Mouse (Mus musculus): ENCODE measurements around the gene Cxcr6.

Cxcr6 gene

DNA sequence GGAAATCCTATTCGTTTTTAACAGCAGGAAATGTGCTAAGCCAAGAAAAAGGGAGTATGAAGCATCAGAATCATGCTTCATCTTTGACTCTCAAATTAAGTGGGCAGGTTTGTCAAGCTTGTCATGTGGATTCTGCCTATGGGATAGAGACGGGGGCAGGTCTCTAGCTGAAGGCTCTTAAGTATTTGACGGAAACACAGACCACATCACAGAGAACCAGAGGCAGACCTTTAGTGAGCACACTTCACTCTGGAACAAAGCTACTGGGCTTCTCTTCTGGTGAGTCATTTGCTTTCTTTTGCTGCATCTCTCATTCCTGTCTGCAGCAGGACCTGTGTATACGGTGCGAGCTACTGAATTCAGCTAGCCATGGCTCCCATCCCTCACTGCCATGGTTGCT is at the start of gene Cxcr6:
TSS of gene Cxcr6 (plus strand) at position 209 of the 400 bp plus-strand sequence.
- DNase-seq: no peak

DNA sequence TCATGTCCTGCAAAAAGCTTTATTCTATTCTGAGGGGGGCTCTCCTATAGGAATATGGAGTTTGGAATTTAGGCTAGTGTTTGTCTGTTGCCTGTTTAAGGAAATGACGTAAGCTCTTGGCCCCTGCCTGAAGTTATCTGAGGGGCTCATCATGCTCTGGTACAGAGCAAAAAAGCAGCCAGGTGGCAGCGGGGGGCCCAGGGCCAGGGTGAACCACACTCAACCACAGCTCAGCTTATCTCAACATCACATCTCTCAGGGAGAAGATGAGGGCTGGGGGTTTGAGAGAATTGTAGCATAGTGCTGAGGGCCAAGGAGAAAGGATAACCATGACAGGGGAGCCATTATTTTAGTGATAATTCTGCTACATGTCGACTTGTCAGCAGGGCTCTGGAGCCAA is 49.5 kb upstream of the Cxcr6 start:
- no peak for DNase-seq

DNA sequence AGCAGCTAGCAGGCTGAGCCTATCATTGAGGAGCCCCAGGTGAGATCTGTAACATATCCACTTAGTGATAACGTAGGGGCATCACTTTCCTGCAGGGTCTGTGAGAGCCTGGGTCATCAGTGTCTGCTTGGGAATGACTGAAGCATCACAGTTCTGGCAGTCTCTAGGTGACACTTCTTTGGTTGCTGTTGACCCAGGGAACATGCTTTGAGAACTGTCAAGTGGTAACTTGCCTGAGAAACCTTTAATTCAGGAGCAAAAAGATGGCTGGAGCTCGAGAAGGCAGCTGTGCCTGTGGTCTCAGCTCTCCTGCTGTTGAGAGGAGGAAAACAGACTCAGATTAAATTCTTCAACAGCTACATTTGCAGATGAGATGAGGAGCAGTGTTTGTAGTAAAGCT is 48.9 kb upstream of the Cxcr6 start:
- no peak for DNase-seq

DNA sequence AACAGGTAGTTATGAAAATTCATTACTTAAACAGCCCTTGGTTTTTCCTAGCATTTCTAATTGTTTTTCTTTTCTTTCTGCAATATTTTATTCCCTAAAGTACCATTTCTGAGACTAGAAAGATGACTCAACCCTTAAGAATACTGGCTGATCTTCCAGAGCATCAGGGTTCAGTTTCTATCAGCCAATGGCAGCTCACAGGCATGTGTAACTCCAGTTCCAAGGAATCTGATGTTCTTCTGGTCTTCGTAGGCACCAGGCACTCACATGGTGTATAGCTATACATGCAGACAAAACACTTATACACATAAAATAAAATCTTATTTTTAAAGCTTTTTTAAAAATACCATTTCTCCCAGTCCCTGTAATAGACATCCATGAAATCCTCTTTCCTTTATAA is 48.1 kb upstream of the Cxcr6 start:
- no peak for DNase-seq

DNA sequence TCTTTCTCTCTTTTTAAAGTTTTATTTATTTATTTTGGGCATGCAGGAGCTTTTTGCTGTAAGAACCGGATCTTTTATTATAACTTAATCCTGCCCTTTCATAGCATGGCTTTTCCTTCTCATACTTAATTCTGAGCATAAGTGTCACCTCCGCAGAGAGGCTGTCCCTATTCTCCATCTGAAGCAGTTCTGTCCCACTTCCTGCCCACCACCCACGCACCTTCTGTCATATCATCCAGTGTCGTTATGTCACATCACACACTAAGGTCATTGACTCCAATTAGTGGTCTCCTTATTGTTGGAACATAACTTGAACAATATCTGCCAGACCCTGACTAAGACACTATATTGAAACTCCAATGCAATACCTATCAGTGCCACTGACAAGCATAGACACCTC is 47.6 kb upstream of the Cxcr6 start:
- no peak for DNase-seq

DNA sequence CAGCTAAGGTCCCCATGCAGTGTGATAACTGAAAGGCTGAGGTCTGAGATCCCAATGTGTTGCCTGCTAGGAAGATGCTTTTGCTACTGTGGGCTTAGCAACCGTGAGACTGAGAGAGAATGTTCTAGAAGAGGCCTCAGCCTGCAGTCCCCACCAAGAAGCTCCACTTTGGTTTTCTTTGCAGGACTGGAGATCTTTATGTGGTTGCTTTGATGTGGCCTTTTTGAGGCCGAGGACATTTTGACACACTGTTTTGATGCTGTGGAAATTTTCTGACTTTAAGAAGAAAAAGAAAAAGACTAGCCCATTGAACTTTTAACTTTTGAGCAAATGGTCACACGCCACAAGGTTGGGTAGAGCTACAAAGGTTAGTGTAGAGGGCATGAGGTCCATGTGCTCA is 45.5 kb upstream of the Cxcr6 start:
- DNase-seq: no peak

DNA sequence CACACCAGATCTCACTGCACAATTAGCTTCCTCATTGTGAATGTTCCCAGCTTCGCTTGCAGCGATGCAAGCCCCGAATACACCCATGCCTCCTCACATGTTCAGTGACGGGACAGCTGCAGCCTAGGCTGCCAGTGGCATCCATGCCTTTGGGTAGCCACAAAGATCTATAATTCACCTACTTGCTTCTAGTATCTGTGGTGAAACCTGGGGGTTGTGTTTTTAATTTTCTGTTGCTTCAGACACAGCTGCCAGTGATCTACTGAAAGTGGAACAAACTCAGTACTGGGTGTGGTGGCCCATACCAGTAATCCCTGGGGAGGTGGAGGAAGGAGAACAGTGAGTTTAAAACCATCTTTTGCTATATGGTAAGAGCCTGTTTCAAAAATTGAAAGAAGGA is 43.4 kb upstream of the Cxcr6 start:
- DNase-seq: peak; percentile 16 to 35

DNA sequence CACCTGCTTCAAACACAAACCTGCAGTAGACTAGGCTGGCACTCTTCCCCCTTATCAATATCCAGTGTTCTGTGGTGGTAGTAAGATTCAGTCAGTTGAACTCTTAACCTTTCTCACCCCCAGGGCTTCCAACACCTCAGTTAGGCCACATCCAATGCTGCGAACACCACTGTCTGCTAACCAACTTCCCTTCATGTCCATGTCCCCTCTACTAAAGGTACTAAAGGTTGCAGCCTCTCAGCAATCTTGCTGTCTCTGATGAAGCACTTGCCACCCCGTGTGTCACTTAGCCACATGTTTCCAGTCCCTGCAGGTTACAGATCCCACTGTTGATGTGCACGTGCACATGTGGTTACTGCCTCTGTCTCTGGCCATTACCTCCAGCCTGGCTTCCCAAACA is 42.5 kb upstream of the Cxcr6 start:
- DNase-seq: no peak

DNA sequence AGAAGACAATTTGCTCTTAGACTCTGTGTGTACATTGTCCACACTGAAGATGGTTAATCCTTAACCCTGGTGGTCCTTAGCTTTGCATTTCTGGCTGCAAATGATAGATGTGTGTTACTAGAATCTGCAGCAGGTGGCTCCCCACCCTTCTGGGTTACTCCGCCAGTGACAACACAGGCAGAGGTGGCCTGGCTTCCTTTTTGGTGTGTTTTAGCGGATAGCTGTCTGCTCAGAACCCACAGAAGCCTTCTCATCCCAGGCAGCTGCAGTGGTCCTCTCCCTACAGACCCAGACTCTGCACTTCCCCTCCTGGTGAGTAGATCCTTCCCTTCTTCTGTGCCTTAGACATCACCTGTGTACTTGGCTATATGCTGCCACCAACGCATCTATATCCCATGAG is 39.3 kb upstream of the Cxcr6 start:
- DNase-seq: no peak

DNA sequence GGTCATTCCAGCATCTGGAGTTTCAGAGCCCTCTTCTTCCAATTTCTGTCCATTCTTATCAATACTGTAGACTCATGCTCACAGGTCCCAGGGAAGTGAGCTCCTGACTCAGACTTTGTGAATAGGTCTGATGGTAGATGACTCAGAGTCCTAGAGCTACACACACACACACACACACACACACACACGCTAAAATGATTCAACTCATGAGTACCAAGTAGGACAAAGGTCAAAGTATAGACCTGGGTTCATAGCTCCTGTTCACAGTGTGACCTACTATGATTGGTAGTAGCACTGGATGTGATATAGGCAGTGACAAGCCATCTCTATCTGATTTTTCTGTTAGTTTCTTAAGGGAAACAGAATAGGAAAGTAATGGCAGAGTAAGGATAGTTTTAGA is 37.8 kb upstream of the Cxcr6 start:
- DNase-seq: no peak

DNA sequence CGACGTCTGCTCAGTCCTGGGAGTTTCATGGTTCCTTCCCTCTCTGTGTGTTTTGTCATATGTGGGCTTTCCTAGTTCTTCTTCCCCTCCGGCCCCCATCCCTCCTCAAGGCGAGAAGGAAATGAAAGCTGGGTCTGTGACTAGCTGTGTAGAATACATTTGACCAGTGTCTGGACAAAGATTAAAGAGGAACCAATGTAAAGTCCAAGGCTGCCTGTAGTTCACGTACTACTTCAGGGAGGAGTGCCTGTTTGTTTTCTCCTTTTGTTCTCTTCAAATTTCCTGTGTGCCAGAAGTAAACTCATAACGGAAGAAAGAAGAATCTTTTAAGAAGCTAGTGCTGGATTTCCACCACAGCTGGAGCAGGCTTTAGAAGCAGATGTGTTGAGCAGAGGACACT is 36.7 kb upstream of the Cxcr6 start:
- DNase-seq: no peak

DNA sequence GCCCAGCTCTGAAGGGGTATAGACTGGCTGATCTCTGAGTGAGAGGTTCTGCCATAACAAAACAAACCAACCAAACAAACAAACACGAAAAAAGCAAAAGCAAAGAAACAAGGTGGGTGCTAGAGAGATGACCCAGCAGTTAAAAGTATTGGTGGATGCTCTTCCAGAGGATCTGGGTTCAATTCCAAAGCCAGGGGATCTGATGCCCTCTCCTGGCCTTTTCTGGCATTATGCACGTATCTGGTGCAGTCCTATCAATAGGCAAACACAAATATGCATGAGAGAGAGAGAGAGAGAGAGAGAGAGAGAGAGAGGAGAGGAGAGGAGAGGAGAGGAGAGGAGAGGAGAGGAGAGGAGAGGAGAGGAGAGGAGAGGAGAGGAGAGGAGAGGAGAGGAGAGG is 33.0 kb upstream of the Cxcr6 start:
- peak in 1 of 2 experiments; percentile 34 for DNase-seq

DNA sequence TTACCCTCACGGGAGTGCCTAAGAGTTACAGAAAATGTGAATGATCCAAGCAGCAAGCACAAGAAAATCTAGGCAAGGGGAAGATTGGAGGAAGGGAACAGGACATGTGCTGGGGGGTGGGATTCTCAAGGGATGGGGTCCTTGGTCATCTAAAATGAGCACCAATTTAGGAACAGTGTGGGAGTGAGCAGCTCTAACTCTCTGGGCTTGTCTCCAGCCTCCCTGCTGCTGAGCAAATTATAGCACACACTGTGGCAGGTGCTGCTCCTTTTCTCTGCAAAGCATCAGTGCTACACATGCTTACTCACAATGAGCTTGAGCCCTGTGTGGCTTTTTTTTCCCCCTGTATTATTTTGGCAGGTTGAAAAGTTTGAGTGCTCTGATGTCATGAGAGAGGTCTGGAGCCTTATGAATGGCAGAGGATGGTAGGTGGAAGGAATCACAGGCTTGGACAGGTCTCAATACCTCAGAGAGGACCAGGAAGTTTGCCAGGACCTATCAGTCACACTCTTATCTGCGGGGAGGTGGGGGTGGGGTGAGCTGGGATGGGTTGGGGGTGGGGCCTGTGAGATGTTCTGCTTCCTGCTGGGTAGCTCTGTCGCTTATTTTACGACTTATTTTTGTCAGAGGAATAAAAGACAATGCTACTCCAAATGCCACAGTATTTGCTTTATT is 17.3 kb upstream of the Cxcr6 start:
- no peak for DNase-seq

DNA sequence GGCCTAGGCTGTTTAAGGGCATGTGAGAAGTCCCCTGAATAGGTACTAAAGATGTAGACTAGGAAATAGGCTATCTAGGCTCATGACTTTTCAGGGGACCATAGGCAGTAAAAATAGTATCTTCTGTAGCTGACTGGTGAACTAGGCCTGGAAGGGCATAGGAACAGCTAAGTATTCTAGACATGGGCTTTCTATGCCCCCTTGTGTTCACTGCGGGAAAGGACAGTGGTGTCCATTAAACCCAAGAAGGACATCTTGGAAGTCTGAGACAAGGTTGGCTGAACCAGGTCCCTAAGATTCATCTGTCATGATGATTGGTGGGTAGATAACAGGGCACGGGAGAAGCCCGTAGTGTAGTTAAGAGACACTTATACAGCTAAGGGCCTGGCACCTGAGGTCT is 10.1 kb upstream of the Cxcr6 start:
- peak; percentile 17 to 44 for DNase-seq

DNA sequence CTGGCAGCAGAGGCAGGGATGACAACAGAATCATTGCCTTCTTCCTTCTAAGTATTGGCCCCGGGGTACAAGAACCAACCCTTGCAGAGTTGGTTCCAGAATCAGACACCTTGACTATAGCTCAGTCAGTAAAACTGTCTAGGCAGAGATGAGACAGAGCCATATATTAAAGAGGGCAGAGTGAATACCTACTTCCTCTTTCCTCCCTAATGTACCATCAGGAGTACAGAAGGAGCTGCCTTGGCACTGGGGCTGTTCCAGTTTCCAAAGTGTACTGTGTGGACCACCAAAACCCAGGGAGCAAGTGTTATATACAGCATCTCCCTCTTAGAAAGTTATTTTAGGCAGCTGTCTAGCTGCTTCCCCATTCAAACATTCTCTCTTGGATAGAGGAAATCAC is 4.7 kb upstream of the Cxcr6 start:
- DNase-seq: no peak

DNA sequence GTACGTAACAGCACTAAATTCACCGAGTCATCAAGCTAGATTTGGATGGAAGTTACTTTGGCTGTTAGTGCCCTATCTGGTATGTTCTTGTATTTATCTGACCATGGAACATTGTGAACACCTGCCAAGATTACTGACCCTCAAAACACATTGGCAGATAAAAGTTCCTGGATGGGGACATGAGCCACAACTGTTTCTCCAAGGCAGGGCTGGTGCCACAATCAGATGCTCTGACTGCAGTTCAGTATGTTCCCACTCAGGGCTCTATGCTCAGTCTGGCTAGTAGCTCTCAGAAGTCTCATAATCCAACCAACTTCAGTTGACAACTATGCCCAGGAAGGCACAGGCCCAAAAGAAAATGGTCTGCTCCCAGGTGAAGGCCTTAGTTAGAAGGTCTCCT is 3.9 kb upstream of the Cxcr6 start:
- no peak for DNase-seq

DNA sequence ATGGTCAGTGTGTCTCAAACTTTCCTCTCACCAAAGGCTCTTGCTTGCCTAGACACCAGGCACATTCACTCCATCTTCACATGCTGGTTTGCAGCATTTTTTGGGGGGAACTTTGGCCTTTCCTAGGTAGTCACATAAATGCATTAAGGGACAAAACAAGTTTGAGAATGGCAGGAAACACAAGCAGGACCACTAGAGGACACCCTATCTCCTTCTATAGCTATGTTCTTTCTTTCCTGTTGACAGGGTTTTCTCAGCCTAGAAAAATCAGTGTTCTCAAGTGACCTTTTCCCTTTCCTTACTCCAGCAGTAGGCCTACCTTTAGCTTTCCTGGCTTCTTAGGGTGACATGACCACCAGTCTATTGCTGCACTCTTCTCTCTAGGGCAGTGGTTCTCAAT is 3.4 kb upstream of the Cxcr6 start:
- no peak for DNase-seq

DNA sequence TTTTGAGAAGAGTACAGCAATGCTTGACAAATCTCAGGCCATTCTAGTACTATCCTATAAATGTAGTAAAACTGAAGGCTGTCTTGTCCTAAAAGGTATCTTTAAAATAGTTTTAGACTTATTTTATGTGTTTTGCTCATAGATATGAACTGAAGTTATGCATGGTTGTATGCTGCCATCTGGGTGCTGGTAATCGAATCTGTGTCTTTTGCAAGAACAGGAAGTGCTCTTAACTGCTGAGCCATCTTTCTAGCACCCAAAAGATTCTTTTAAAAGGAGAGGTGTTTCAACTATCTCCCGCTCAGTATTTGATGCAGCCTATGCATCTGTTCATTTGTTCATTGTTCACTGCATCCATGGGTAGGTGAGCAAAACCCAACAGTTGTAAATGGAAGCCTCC is 1.0 kb upstream of the Cxcr6 start:
- DNase-seq: no peak

DNA sequence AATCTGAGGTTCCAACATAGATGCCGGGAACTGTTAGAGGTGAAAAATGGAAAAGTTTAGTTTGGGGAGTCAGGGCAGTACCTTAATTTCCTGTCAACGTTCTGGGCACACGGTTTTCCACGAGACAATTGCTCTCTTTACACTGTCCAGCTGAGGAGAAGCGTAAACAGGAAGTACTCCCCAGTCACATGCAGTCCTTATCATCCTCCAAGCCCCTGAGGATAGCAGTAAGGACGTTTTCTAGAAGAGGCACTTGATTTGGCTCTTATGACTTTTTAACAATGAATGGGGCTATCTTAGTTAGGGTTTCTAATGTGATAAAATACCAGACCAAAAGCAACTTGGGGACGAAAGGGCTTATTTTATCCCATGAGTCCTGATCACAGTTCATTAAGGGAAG is 2.3 kb downstream of the Cxcr6 start:
- no peak for DNase-seq

DNA sequence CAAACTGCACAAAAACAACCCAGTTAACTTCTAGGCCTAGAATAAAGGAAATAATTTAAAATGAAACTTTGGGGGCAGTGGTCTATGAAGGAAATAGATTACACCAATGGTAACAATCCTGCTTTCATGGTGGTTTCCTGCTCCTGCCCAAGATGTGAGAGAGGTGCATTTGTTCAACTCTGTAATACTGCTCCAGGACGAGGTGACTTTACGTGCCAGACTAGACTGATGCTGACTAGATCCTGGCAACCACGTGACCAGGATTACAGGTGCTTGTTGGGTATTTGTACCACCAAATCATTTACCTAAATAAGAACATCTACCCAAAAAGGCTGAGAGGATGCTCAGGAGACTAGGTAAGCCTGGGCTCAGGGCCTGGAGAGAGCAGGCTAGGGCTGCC is 5.6 kb downstream of the Cxcr6 start:
- no peak for DNase-seq

DNA sequence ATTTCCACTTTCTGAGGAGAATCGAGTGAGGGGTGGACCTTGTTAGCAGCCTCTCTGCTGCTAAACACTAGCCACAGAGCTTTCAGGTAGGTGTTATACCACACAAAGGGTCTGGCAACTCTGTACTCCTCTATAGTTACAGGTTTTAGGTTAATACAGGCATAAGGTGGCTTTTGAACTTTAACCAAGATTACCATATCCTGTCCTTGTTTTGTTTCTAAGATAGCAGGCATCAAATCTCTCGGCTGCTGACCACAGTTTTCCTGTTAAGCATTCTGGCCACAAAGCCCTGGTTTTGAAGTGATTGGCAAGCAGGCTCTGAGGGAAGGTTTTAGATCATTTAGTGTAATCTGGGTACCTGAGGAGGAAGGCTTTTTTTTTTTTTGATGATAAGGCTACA is 8.1 kb downstream of the Cxcr6 start:
- DNase-seq: no peak

DNA sequence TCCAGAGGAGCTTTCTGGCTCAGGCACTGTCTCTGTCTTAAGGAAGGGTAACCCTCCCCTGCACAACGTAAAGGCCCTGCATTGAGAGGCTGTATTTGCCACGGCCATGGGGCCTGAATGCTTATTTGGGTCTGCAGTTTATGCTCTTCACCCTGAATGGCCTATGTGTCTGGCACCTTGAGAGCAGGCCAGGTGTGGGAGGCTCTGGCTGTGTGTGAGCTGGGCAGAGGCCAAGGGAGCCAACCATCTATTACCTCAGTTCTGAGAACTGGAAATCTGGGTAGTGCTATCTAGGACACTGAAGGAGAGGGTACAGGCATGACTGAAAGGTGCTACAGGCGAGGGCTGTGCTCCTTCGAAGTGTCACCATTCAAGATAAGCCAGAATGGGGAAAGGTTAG is 8.5 kb downstream of the Cxcr6 start:
- DNase-seq: no peak

DNA sequence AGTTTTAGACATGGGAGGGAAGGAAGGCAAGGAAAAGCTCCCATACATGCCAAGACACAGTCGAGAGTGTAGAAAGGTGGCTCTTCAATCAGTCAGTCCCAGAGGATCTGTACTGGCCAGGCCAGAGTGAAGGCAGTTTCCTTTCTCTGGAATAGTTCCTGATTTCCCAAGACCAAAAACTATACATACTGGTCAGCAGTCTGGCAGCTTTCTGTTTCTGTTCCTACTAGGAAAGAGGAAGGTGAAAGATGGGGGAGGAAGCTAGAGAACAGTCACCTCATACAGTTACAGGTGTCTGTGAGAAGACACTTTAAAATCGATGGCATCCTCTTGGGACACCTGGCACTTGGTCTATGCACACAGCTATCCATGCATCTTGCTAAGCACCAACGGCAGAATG is 9.2 kb downstream of the Cxcr6 start:
- DNase-seq: no peak

DNA sequence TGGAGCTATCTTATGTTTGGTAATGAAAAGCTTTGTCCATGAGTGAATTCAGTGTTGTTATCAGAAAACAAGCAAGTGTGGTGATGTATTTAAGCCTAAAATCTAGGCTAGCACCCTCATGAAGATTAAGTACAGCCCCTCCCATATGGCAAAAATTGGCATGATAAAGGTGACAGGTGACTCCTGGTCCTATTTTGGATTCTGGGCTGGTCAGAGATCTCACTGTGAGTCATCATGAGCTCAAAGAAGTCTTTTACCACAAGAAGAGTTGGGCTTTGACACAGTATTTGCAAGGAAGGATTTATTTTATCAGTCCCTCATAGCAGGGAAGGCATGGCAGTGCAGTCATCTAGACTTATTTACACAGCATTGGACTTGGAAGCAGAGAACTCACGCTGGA is 9.7 kb downstream of the Cxcr6 start:
- no peak for DNase-seq

DNA sequence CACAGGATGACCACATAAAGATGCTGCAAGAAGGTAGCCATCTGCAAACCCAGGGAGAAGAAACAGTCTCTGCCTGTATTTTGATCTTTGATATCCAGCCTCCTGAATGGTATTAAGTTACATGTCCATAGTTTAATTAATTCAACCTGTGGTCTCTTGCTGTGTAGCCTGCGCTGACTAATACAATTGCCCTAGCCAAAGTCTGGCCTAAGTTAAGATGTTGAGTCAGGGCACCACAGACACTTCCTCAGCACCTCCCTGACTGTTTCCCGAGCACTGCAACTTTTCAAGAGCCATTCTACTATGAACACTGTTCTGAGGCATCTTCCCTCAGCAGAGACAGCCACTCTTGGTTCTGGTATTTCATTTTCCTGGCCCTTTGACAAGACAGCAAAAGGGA is 12.3 kb downstream of the Cxcr6 start:
- DNase-seq: no peak

DNA sequence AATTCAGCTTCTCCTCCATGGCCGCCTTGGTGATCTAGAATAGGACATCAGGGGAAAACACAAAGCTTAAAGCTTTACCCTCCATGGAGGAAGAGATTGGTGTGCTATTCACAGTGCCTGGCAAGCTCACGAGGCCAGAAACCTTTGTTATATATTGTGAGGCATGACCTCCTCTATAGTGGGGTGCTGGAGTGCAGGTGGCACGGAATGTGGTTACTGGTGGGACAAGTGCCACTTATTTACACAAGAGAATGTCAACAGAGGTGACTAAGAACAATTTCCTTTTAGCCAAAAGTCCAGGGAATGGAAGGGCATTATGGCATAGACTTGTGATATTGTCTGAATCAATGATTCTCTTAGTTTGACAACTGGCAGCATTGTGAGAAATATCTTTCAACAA is 20.4 kb downstream of the Cxcr6 start:
- DNase-seq: no peak

Data from spleen, adult 18-20 months (tissue).